Mouse (Mus musculus) hindbrain, embryonic 16.5 days (tissue): ENCODE results near the gene Enox1. TPM values are rescaled to one million over a fixed set of nuclear protein-coding genes. Genes with fewer than 3 reads are reported as not detected.
A peak's percentile ranks its signal among the peaks of the same experiment; 100 is the strongest.

Experiments used
- ATAC-seq: fragments of 200-750 bp; cut with Nextera tagmentation; 2 replicates; pipeline ENCODE4 v1.8.0; 2017; ENCODE audit warnings: moderate TSS enrichment, moderate library complexity
- H3K27ac ChIP-seq: fragments of 300-500 bp; sonication (generic); 2 replicates; pipeline ENCODE4 v1.5.1; 2014; ENCODE audit warnings: low read depth, mild to moderate bottlenecking, control low read depth, low read length, moderate library complexity
- H3K27me3 ChIP-seq: fragments of 300-500 bp; sonication (generic); replicated peaks from 2 replicates; pipeline ENCODE4 v1.6.1; 2014; ENCODE audit warnings: low read length; ENCODE audit not compliant: control insufficient read depth, insufficient read depth
- H3K36me3 ChIP-seq: fragments of 300-500 bp; sonication (generic); 2 replicates; pipeline ENCODE4 v1.6.1; 2014; ENCODE audit warnings: mild to moderate bottlenecking, low read length, moderate library complexity, mixed read lengths; ENCODE audit not compliant: control insufficient read depth, insufficient read depth
- H3K4me1 ChIP-seq: fragments of 300-500 bp; sonication (generic); 2 replicates; pipeline ENCODE4 v1.6.1; 2014; ENCODE audit warnings: low read depth, low read length; ENCODE audit not compliant: control insufficient read depth, insufficient read depth
- H3K4me2 ChIP-seq: fragments of 300-500 bp; sonication (generic); 2 replicates; pipeline ENCODE4 v1.6.1; 2014; ENCODE audit warnings: mild to moderate bottlenecking, low read length, control low read depth, moderate library complexity
- H3K4me3 ChIP-seq: fragments of 300-500 bp; sonication (generic); 2 replicates; pipeline ENCODE4 v1.5.1; 2014; ENCODE audit warnings: mild to moderate bottlenecking, low read length, control low read depth, moderate library complexity
- H3K9ac ChIP-seq: fragments of 300-500 bp; sonication (generic); 2 replicates; pipeline ENCODE4 v1.6.1; 2014; ENCODE audit warnings: low read depth, mild to moderate bottlenecking, control low read depth, low read length, moderate library complexity
- H3K9me3 ChIP-seq: fragments of 300-500 bp; sonication (generic); 2 replicates; pipeline ENCODE4 v1.6.1; 2014; ENCODE audit warnings: mild to moderate bottlenecking, low read length, moderate library complexity; ENCODE audit not compliant: control insufficient read depth
- WGBS: fragments of 180-500 bp; shearing (Covaris S2); extraction: QIAGEN DNeasy Blood & Tissue Kit; methylation state at CpG from one replicate; pipeline ENCODE4 v1.1.7; 2014; 5-methylcytosine and 5-hydroxymethylcytosine counted together
- polyA plus RNA-seq: library from polyadenylated mRNA; unstranded; fragments of >200 nt; fragmentation: Nextera tagmentation; extraction: Ambion mirVana; gene quantifications from 2 replicates; pipeline ENCODE4 v1.2.1, GENCODE M21; 2015

The Enox1 gene
- polyA plus RNA-seq, 1 experiment from 2014 or later = 35.7 TPM

GRCm38 (mm10) chr14:77618131-77618805 is 461.7 kb downstream of the Enox1 start:
- H3K27ac ChIP-seq = no peak overlapping the region
- no peak; the same call in 1 of the 2 replicates for ATAC-seq
- WGBS = 66% methylated on average over 13 of the region's 13 CpGs

GRCm38 (mm10) chr14:77621473-77622264 is 465.1 kb downstream of the Enox1 start:
- no peak overlapping the region for H3K27ac ChIP-seq
- no peak overlapping the region for H3K4me3 ChIP-seq
- no peaks in the 10 kb centered on the region for H3K36me3 ChIP-seq
- H3K27me3 ChIP-seq = no peaks in the 10 kb centered on the region
- WGBS = 75% methylated on average over 4 of the region's 4 CpGs
- H3K9me3 ChIP-seq = no peaks in the 10 kb centered on the region
- peaks cover 2% of the 10 kb centered on the region; the same call in 1 of the 2 replicates for H3K4me1 ChIP-seq
- no peak overlapping the region for H3K4me2 ChIP-seq
- no peak overlapping the region for H3K9ac ChIP-seq
- peak; percentile 63 for ATAC-seq

More at GRCm38 (mm10) chr14:77618131-77618805, 461.7 kb downstream of the Enox1 start:
- Histone ChIP-seq H3K9me3 (no peaks in the 10 kb centered on the region), H3K36me3 (no peaks in the 10 kb centered on the region), H3K27me3 (no peaks in the 10 kb centered on the region), H3K4me1 (peaks cover 2% of the 10 kb centered on the region; the same call in 1 of the 2 replicates), H3K4me3 (no peak overlapping the region), H3K9ac (no peak overlapping the region), H3K4me2 (no peak overlapping the region)

GRCm38 (mm10) chr14:77626557-77627507 is 470.3 kb downstream of the Enox1 start:
- Histone ChIP-seq H3K4me2 (no peak overlapping the region), H3K27me3 (no peaks in the 10 kb centered on the region), H3K4me1 (peaks cover 3% of the 10 kb centered on the region), H3K27ac (peak overlapping the region; percentile 44; the same call in 1 of the 2 replicates), H3K9me3 (no peaks in the 10 kb centered on the region), H3K9ac (no peak overlapping the region), H3K36me3 (no peaks in the 10 kb centered on the region), H3K4me3 (no peak overlapping the region)
- 0 out of 2 replicates have a peak, but pooled peaks have one; percentile 19 for ATAC-seq
- WGBS = 29% methylated on average over 12 of the region's 12 CpGs

- Histone ChIP-seq H3K27ac (peak overlapping the region; percentile 56; the same call in 1 of the 2 replicates), H3K36me3 (no peaks in the 10 kb centered on the region), H3K4me3 (no peak overlapping the region), H3K9me3 (no peaks in the 10 kb centered on the region), H3K4me2 (no peak overlapping the region), H3K4me1 (peaks cover 14% of the 10 kb centered on the region), H3K9ac (no peak overlapping the region), H3K27me3 (no peaks in the 10 kb centered on the region)
- 87% methylated on average over 10 of the region's 10 CpGs for WGBS
- ATAC-seq = no peak
Observed at GRCm38 (mm10) chr14:77632466-77633171, 476.1 kb downstream of the Enox1 start.

- no peaks in the 10 kb centered on the region for H3K36me3 ChIP-seq
- H3K4me1 ChIP-seq = peaks cover 14% of the 10 kb centered on the region
- no peak overlapping the region for H3K4me3 ChIP-seq
- ATAC-seq = no peak
- H3K9ac ChIP-seq = no peak overlapping the region
- no peak overlapping the region for H3K4me2 ChIP-seq
- no peaks in the 10 kb centered on the region for H3K9me3 ChIP-seq
- WGBS = 73% methylated on average over 2 of the region's 2 CpGs
- no peak overlapping the region; the same call in 1 of the 2 replicates for H3K27ac ChIP-seq
- H3K27me3 ChIP-seq = no peaks in the 10 kb centered on the region
Observed at GRCm38 (mm10) chr14:77633172-77633542, 476.6 kb downstream of the Enox1 start.

- Histone ChIP-seq H3K4me1 (peaks cover 13% of the 10 kb centered on the region), H3K27me3 (no peaks in the 10 kb centered on the region), H3K36me3 (no peaks in the 10 kb centered on the region), H3K4me3 (no peak overlapping the region), H3K9ac (no peak overlapping the region), H3K9me3 (no peaks in the 10 kb centered on the region), H3K27ac (no peak overlapping the region), H3K4me2 (no peak overlapping the region)
- WGBS = 15% methylated on average over 6 of the region's 6 CpGs
- ATAC-seq = 0 out of 2 replicates have a peak, but pooled peaks have one; percentile 31
Observed at GRCm38 (mm10) chr14:77636931-77637330, 480.4 kb downstream of the Enox1 start.

GRCm38 (mm10) chr14:77638148-77638547 is 481.6 kb downstream of the Enox1 start:
- H3K4me3 ChIP-seq = no peak overlapping the region
- no peak overlapping the region for H3K9ac ChIP-seq
- ATAC-seq = no peak
- no peaks in the 10 kb centered on the region for H3K27me3 ChIP-seq
- H3K4me2 ChIP-seq = no peak overlapping the region
- H3K36me3 ChIP-seq = no peaks in the 10 kb centered on the region
- H3K27ac ChIP-seq = no peak overlapping the region
- 76% methylated on average over 3 of the region's 3 CpGs for WGBS
- H3K4me1 ChIP-seq = peaks cover 8% of the 10 kb centered on the region
- no peaks in the 10 kb centered on the region for H3K9me3 ChIP-seq

- 77% methylated on average over 3 of the region's 3 CpGs for WGBS
- Histone ChIP-seq H3K4me2 (no peak overlapping the region), H3K9me3 (no peaks in the 10 kb centered on the region), H3K9ac (no peak overlapping the region), H3K4me3 (no peak overlapping the region), H3K4me1 (peaks cover 8% of the 10 kb centered on the region), H3K27me3 (no peaks in the 10 kb centered on the region), H3K36me3 (no peaks in the 10 kb centered on the region), H3K27ac (no peak overlapping the region)
- ATAC-seq = no peak
Observed at GRCm38 (mm10) chr14:77638616-77639015, 482.1 kb downstream of the Enox1 start.
